Mouse (Mus musculus): ENCODE results near the gene Sigmar1.

GRCm38 (mm10) chr4:41713197-41714067, 42.5 kb downstream of the Sigmar1 start, which contains the start of gene Rpp25l:
- TF ChIP-seq CTCF (IDR thresholded peaks at IDR 0.05; ENCODE audit: control insufficient read depth, insufficient read depth, insufficient replicate concordance, low read depth, low read length), result 0 out of 2 replicates have a peak, but pooled peaks have one; percentile 16
- TF ChIP-seq POLR2A (IDR thresholded peaks at IDR 0.05; ENCODE audit: control insufficient read depth, low read depth, low read length), result peak; percentile 85

All from testis, adult 2 months (tissue).